Mouse (Mus musculus) mouse trophoblast stem cell (cell line): ENCODE results near the gene Dlg1.
"Not testable (repeated sequence)": the region's sequence is repeated elsewhere in the genome, so short reads cannot be mapped to it uniquely, and the experiment has no call there.

Experiments
- in situ Hi-C, 2 experiments: fragments of 300-500 bp; cut with MseI, MboI; formaldehyde crosslinking; loops; 2 replicates in 1 of 2; 3 replicates in 1 of 2; pipeline ENCODE4 v1.15.1; 2025

The Dlg1 gene

DNA sequence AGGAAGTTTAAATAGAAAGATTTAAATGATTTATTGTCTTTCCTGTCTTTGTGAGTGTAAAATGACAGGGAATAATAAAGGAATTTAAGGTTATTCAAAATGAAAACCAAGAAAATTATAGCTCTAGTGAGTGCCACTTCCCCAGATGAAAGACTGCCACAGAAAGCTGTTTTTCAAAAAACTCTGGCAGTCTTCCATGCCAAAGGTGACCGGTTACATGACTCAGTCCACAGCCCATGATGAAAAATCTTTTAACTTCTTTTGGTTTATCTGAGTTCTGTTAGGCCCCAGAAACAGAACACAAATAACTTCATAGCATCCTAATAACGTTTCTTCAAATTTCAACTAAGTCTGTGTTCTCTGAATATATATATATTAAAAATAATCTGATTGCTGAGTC, 7.7 kb upstream of the Dlg1 start:
- in situ Hi-C loops = no loop called here

- in situ Hi-C loops = no loop called here
Observed at GRCm38 (mm10) chr16:31657502-31657901, 5.7 kb upstream of the Dlg1 start.

DNA sequence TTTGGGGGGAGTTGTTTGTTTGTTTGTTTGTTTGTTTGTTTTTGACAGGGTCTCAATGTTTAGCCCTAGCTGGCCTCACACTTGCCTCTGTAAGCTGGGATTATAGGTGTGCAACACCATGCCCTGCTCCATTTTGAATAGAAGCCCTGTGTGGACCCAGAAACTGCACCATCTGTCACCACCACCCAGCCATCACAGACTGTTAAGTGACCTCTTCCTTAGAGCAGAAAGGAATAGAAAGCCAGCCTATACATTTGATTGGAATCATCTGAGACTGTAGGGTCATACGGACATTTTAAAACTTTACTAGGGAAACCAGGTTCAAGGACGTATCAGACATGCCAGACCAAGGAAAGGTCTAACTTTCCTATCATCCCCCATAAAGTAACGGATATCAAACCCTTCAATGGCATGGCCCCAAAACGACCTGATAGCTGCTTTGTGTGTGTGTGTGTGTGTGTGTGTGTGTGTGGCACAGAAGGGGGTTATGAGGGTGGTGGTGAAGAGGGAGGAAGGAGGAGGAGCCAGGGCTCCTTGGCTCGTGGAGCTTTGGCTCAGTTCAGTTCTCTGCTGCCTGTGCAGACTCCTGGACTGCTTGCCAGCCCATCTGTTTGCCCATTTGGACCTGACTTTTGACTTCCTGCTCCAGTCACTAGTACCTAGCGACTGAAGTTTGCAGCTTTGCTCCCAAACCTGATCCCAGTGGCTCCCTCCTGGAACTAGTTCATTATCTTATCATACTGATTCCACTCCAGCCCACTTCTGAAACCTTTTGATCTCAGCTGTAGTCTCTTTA, 4.5 kb upstream of the Dlg1 start:
- in situ Hi-C loops = no loop called here

GRCm38 (mm10) chr16:31659453-31659852, 3.8 kb upstream of the Dlg1 start:
- in situ Hi-C loops = no loop called here

- in situ Hi-C loops = no loop called here
Observed at GRCm38 (mm10) chr16:31662556-31663378, 476 bp upstream of the Dlg1 start.

DNA sequence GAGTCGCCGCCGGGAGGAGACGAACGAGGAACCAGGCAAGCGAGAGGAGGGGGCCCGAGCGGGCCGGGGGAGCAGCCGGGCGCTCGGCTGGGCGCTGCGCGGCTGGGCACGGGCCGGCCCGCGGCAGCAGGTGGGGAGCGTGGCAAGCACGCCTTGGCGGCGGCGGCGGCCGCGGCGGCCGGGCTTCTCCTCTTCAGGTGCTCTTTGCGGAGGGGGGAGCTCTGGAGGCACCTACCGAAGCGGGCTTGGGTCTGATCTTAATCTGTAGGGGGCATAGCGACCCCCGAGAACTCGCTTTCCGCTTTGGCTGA, 999 bp downstream of the Dlg1 start:
- in situ Hi-C loops = no loop called here

DNA sequence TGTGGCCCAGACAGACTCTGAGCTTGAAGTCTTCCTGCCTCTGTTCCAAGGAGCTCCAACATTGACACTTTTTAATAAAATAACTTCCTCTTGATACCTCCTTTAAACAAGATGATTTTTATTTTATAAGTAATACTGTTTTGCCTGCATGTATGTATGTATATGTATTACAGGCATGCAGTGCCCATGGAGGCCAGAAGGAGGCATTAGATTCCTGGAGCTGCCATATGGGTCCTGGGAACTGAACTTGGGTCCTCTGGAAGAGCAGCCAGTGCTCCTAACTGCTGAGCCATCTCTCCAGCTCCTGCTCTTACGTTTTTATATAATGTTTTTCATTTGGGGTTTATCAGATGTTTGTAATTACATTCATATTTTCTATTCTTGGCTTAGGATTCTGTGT, 9.0 kb downstream of the Dlg1 start:
- in situ Hi-C loops = no loop called here

GRCm38 (mm10) chr16:31677463-31677862, 14.2 kb downstream of the Dlg1 start:
- in situ Hi-C loops = no loop called here

DNA sequence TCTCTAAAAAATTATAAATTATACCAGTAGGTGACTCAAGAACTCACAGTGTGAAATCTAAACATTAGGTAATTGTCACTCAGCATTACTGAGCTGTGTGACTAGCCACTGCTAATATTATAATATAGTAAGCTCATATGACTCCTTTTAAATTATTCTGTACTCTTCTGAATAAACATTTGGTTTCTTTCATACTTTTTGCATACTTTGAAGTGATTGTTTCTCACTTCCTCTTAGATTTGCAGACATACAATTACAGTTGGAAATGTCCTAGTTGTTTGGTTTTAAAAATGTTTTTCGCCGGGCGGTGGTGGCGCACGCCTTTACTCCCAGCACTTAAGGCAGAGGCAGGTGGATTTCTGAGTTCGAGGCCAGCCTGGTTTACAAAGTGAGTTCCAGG, 19.0 kb downstream of the Dlg1 start:
- in situ Hi-C loops = no loop called here

DNA sequence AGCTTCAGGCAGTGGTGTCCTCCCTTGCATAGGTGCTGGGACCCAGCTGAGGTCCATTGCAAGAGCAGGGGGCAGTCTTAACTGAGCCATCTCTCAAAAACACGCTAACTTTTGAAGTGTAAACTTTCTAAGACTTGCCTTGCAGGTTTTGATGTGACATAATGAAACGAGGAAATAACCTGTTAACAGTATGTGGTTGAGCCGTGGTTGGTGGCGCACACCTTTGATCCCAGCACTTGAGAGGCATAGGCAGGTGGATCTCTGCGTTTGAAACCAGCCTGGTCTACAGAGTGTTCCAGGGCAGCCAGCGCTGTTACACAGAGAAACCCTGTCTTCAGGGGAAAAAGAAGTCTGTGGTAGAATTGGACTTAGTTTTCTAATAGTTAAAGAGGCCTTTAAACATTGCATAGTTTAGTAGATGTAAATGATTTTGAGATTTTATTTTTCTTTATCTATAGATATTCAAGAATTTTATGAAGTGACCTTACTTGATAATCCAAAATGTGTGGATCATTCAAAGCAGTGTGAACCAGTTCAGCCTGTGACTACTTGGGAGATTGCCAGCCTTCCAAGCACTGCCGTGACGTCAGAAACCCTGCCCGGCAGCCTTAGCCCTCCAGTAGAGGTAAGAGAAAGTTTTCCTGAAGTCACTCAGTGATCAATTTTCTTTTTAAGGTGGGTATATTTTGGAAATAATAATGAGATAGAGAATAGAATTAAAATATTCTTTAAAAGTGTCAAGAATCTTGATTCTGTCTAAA, 20.6 kb downstream of the Dlg1 start:
- in situ Hi-C loops = no loop called here

DNA sequence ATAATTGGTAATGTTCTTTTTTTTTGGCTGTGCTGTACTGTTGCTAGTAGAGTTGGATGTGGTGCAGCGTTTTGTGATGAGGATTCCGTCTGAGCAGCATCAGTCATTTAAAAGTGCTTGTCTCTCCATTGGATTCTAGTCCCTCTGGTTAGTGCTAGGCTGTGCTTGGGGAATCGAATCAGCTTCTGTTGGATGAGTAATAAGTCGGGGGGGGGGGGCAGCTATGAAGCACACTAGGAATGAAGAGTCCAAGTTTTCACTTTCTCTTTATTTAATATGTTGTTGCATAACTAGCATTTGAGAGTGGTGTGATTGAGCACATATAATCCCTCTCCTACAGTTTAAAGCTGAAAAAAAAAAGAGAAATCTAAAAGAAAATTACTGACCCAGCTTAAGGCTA, 21.5 kb downstream of the Dlg1 start:
- in situ Hi-C loops = no loop called here

- in situ Hi-C loops = no loop called here
Observed at GRCm38 (mm10) chr16:31687766-31688165, 24.5 kb downstream of the Dlg1 start.

DNA sequence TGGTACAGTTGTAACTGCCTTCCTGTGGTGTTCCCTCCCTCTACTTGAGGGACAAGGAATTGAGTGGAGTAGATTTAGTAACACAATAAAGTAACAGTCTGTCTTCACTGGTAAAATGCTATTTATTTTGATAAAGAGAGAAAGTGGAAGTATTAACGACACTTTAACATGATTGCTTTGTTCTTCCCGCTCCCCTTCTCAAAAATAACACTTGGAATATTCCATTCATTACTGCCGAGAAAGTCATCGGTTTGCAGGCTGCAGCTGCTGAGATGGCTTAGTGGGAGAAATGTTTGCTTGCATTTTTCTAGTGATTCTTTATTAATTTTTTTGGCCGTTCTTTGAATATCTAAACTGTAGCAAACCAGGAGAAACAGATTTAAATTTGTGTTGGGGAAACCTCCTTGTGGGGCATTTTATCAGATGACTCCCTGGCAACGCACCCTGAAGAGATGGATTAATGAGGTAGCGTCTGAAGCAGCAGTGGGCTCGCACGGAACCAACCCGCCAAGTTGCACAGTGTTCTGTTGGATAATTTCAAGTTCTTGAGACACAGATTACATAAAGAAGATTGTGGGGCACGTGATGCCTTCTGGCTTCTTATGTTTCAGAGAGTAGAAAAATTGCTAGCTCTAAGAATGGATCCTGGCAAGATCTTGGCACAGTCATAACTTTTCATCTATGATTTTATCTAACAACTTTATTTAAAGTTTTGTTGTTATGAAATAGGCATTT, 32.2 kb downstream of the Dlg1 start:
- in situ Hi-C loops = no loop called here

DNA sequence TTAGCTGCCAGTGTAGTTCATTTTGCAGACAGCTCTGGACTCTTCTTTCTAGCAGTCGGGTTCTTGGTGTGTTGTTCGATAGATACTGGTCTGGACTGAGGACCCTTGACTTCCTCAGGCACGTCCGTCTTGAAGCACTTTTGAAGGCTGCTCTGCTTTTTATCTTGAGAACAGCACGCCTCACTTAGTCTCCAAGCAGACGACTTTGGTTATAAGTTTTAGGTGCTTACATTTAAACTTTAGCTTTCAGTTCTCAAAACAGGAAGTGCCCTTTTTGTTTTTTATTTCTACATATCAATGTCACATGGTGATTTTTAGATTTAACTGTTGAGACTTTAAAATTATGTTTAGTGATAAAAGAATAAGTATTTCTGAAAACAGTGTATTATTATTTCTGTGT, 33.1 kb downstream of the Dlg1 start:
- in situ Hi-C loops = no loop called here

- in situ Hi-C loops = no loop called here
Observed at GRCm38 (mm10) chr16:31697341-31697740, 34.1 kb downstream of the Dlg1 start.

DNA sequence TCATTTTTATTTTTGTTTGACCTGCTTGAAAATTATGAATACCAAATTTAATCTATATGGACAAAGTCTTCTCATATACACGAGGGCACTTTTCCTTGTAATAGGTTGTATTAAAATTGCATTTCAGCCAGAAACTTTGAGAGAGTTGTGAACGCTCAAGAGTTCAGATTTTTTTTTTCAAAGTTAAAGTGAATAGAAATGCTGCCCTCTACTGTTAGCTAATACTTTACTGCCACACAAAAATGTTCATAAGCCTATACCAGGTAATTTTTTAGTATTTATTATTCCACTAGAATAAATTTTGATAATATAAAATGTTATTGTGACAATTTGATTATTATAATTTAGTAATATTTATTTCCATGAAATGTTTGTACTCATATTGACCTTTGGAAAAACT, 42.0 kb downstream of the Dlg1 start:
- in situ Hi-C loops = no loop called here

DNA sequence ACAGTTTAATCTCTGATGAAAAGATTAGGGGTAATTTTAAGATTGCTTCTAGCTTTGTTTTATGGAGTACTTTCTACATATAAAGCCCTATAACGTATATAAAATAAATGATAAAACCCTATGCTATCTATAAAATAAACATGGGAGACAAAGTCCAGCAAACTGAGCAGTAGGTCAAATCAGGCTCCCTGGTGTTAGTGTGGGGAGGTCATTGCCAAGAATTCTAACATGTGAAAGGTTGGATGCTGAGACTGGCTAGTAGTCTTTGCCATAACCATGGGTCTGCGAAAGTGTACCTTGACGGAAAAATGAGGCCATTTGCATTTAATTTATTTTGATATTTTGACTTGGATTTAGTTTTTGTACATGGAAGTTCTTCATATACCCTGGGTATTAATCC, 42.7 kb downstream of the Dlg1 start:
- in situ Hi-C loops = no loop called here

GRCm38 (mm10) chr16:31707326-31707725, 44.1 kb downstream of the Dlg1 start:
- in situ Hi-C loops = no loop called here

- in situ Hi-C loops = no loop called here
Observed at GRCm38 (mm10) chr16:31722991-31723390, 59.7 kb downstream of the Dlg1 start.

GRCm38 (mm10) chr16:31724121-31724520, 60.9 kb downstream of the Dlg1 start:
- in situ Hi-C loops = no loop called here

GRCm38 (mm10) chr16:31724818-31725217, 61.6 kb downstream of the Dlg1 start:
- in situ Hi-C loops = no loop called here

GRCm38 (mm10) chr16:31730971-31731370, 67.7 kb downstream of the Dlg1 start:
- in situ Hi-C loops = not testable (repeated sequence)
